Mouse (Mus musculus): Measurements from ENCODE around the gene Polr1a.

Gene Polr1a

DNA sequence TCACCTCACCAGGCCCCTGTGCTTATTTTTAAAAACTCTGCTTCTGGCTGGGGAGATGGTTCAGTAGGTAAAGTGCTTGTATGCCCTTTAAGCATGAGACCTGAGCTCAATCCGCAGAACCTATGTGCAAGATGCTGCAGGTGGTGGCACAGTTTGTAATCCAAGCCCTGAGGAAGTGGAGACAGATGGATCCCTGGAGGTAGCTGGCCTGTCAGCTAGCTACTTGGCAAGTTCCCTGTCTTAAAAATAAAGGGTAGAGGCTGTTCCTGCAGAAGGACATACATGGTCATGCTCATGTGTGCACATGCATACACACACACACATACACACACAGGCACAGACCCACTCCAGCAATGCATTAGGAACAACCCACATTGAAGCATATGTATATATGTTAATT lies 88.4 kb downstream of the Polr1a start:
- DNase-seq (ENCODE audit: low read depth): no peak

DNA sequence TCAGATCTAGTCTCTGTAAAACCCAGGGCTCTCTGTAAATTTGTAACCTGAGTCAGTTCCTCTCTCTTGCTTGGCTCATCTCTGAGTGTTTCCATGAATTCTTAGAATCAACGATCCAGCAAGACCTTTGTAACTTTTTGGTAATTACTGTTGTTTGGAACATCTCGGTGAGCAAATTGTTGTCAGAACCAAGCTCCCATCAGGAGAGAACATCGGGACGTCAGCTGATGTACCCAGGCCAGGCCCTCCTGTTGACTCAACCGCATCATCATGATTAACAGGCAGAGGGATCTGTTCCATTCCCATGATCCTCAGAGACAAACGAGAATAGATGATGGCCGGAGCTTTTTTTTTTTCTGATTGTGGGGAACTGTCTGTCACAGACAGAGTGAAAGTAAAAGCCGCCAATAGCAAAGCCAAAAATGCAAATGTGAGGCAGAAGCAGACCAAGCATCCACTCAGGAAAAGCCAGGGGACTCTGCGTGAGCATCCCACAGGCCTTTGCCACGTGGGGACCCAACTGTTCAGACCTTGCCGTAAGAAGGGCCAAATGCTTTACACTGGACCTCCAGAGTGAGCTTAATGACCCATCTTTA lies 91.2 kb downstream of the Polr1a start:
- DNase-seq (ENCODE audit: low read depth): no peak

DNA sequence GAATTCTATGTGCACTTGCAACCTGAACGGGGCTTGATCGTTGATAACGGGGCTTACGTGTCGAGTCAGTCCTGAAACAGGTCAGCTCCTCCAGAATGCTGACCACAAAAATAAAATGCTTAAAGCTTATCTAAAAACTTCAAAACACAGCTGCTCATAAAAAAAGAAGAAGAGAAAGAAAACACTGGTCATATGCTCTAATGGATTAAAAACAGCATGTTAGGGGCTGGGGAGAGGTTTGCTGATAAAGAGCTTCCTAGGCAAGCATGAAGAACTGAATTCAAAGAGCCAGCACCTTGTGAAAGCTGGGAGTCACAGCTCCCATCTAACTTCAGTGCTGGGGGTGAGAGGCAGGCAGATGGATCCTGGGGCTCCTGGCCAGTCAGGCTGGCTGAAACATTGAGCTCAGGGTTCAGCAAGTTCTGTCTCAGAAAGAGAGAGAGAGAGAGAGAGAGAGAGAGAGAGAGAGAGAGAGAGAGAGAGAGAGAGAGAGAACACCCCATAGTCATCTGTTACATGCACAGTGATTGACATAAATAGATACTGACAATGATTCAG lies 92.4 kb downstream of the Polr1a start:
- no peak for DNase-seq (ENCODE audit: low read depth)

DNA sequence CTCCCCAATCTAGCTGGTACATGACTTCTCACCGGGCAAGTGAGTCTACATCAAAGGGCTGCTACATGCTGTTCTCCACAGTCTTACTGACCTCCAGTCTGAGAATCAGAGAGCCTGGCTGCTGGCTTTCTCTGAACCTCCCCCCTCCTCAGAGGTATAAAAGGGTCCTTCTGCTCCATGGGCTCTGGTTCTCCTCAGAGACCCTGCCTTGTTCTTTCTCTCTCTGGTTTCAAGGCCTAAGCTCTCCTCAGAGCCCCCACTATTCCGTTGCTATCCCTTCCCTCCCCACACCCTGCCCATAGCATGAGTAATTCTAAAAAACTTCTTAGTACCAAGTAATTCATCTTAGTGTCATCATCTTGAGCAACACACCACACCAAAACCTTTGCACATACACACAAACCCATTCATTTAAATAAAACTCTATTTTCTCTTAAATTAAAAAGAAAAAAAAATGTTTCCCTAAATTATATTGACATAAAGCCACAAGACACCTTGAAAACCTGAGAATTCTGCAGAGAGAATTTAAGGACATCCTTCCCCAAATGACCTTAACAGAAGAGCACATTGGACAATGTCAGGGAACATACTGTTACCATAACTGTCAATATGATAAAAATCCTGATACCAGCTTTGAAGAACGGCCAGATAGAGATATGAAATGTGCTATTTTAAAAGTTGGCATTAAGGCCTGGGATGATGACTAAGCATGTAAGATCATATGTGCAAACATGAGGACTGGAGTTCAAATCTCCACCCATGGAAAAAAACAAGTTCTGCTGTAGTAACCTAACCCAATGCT lies 98.8 kb downstream of the Polr1a start:
- no peak for DNase-seq (ENCODE audit: low read depth)

DNA sequence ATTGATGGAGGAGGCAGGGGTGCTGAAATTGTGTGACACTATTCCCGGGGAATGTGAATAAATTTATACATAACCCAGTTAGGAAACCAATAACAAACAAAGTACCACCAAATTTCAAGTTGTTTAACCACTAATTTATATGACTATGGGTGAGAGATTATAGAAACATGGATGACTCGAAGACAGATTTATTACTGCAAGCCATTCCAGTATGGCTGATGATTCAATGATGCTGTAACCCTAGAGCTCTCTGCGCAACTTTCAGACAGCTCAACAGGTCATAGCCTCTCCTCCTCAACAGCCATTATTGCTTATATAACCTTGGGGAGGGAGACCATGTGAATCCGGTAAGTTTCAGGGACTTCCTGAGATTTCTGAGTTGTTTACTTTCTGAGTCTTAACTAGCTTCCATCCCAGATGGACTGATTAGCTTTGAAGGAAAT lies 99.4 kb downstream of the Polr1a start:
- no peak for DNase-seq (ENCODE audit: low read depth)

DNA sequence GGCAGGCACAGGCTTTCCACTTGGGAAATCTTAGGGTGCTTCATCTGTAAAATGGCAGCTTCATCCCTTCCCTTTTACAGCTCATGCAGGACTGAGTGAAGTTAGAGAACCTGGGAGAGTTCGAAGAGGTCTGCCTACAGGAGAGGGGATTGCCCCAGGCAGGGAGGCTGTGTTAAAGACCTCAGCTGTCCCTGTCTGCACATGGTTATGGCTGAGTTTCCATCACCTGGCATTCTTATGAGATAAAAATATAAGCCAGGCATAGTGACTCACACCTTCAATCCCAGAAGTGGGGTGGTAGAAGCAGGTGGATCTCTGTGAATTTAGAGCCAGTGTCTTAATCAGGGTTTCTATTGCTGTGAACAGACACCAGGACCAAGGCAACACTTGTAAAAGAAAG lies 100.6 kb downstream of the Polr1a start:
- no peak for DNase-seq (ENCODE audit: low read depth)

DNA sequence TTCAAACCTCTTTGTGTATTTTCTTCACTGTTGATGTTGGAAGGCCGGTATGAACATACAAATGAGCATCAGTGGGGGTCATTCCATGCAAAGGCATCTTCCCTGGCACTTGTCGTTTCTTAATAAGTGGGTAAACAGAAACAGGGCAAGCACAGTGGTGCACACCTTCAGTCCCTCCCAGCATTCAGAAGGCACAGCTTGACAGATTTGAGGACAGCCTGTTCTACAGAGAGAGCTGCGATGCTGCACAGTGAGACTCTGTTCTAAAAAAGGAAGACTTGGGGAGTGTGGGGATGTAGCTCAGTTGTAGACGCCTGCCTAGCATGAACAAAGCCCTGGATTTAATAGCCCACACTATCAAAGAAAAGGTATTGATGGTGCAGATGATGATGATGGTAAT lies 105.2 kb downstream of the Polr1a start:
- no peak for DNase-seq (ENCODE audit: low read depth)

DNA sequence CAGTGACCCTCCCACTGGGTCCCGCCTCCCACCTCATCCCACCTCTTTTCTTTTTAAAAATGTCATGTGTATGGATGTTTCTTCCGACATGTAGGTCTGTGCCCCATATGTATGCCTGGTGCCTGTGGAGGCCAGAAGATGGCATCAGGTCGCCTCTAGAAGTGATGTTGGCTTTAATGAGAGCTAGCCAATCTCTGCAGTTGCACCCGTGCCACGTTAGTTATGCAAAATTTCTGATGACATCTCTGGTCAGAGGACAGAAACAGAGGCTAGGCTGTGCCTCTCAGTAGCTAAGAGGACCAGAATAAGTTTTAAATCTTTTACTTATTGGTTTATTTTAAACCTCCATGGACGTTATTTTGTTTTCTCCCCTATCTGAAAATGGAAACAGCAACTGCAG lies 109.2 kb downstream of the Polr1a start:
- no peak for DNase-seq (ENCODE audit: low read depth)

DNA sequence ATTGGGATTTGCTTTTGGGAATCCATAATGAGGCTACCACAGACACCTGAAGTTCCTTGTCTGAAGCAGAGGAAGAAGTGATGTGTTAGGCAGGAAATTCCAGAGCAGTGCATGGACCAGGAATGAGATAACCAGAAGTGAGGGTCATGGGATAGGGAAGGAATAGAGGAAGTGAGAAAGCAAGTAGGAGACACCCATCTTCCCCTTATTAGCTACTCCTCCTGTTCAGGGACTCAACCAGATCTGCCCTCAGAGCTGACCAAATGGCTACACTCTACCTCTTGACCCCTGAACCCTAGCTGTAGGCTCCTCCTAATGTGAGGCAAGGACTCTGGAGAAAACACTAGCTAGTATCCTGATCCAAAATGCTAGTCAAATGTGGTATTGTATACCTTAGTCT lies 116.6 kb downstream of the Polr1a start:
- no peak for DNase-seq (ENCODE audit: low read depth)

DNA sequence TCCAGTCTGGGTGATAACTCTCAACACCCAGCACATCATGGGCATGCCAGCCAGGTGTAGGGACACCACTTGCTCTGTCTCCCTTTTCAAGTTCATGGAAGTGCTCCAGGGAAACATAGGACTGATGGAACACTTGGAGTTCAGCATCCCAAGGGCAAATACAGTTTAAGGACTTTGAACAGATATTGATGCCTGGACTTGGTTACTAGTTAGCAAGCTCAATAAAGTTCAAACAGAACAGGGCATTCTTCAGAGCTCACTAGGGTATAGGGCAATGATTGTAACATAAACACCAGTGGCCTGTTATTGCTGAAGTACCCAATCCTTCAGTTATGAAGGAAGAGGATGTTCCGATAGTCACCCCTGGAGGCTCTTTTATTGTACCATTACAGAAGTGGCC lies 119.2 kb downstream of the Polr1a start:
- DNase-seq (ENCODE audit: low read depth): no peak

DNA sequence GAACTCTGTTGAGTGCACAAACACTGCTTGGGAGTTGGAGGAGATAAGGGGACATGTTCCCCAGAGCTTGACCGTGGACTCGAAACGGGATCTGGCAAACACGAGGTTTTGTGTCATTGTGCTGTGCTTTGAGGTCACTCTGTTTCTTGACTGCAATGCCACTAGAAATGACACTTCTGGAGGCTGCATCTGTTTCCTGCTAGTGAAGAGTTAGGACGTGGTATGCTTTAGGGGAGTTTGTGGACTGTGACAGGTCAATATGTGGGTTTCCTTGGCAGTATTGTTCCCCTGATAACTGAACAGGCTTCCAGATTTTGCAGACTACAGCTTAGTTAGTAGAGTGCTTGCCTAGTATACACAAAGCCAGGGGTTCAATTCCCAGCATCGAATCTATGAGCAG lies 120.8 kb downstream of the Polr1a start:
- DNase-seq (ENCODE audit: low read depth): no peak
